Mouse (Mus musculus) forebrain, embryonic 16.5 days (tissue): ENCODE results near the gene L3mbtl4. TPM values are rescaled to one million over a fixed set of nuclear protein-coding genes. Genes with fewer than 3 reads are reported as not detected.
A peak's percentile ranks its signal among the peaks of the same experiment; 100 is the strongest.

Experiments
- ATAC-seq: fragments of 200-750 bp; cut with Nextera tagmentation; 2 replicates; pipeline ENCODE4 v1.8.0; 2017; ENCODE audit warnings: mild to moderate bottlenecking, moderate library complexity
- H3K27ac ChIP-seq: fragments of 300-500 bp; sonication (generic); 2 replicates; pipeline ENCODE4 v1.5.1; 2014; ENCODE audit warnings: low read length, control low read depth
- H3K27me3 ChIP-seq: fragments of 300-500 bp; sonication (generic); replicated peaks from 2 replicates; pipeline ENCODE4 v1.6.1; 2014; ENCODE audit warnings: low read length; ENCODE audit not compliant: control insufficient read depth, insufficient read depth
- H3K36me3 ChIP-seq: fragments of 300-500 bp; sonication (generic); 2 replicates; pipeline ENCODE4 v1.6.1; 2014; ENCODE audit not compliant: control insufficient read depth, insufficient read depth
- H3K4me1 ChIP-seq: fragments of 300-500 bp; sonication (generic); replicated peaks from 2 replicates; pipeline ENCODE4 v1.6.1; 2014; ENCODE audit warnings: low read length; ENCODE audit not compliant: control insufficient read depth, insufficient read depth
- H3K4me2 ChIP-seq: fragments of 300-500 bp; sonication (generic); 2 replicates; pipeline ENCODE4 v1.6.1; 2014; ENCODE audit warnings: mild to moderate bottlenecking, low read length, control low read depth
- H3K4me3 ChIP-seq: fragments of 300-500 bp; sonication (generic); replicated peaks from 2 replicates; pipeline ENCODE4 v1.5.1; 2014; ENCODE audit warnings: mild to moderate bottlenecking, low read length, control low read depth
- H3K9ac ChIP-seq: fragments of 300-500 bp; sonication (generic); replicated peaks from 2 replicates; pipeline ENCODE4 v1.6.1; 2014; ENCODE audit warnings: low read depth, low read length, control low read depth
- H3K9me3 ChIP-seq: fragments of 300-500 bp; sonication (generic); 2 replicates; pipeline ENCODE4 v1.6.1; 2016; ENCODE audit warnings: low read length; ENCODE audit not compliant: control insufficient read depth
- WGBS: fragments of 180-500 bp; shearing (Covaris S2); extraction: QIAGEN DNeasy Blood & Tissue Kit; methylation state at CpG from one replicate; pipeline ENCODE4 v1.1.7; 2014; 5-methylcytosine and 5-hydroxymethylcytosine counted together
- polyA plus RNA-seq: library from polyadenylated mRNA; unstranded; fragments of >200 nt; fragmentation: Nextera tagmentation; extraction: Ambion mirVana; gene quantifications from 2 replicates; pipeline ENCODE4 v1.2.1, GENCODE M21; 2015

The L3mbtl4 gene
- polyA plus RNA-seq, 1 experiment from 2014 or later = 3.5 TPM

- 44% methylated on average over 4 of the region's 4 CpGs for WGBS
- H3K27ac ChIP-seq = no peak overlapping the region
Observed at GRCm38 (mm10) chr17:68591619-68592018, 318.0 kb downstream of the L3mbtl4 start.

GRCm38 (mm10) chr17:68602744-68603143 lies 329.1 kb downstream of the L3mbtl4 start:
- Histone ChIP-seq H3K4me3 (no peak overlapping the region), H3K27ac (no peak overlapping the region), H3K9ac (no peak overlapping the region), H3K4me2 (no peak overlapping the region), H3K27me3 (no peaks in the 10 kb centered on the region), H3K36me3 (no peaks in the 10 kb centered on the region), H3K9me3 (peaks cover 3% of the 10 kb centered on the region; the same call in 1 of the 2 replicates), H3K4me1 (no peaks in the 10 kb centered on the region)
- WGBS = 65% methylated on average over 4 of the region's 4 CpGs
- ATAC-seq = no peak

More at GRCm38 (mm10) chr17:68591619-68592018, 318.0 kb downstream of the L3mbtl4 start:
- Histone ChIP-seq H3K4me1 (0 out of 2 replicates have a peak, but pooled peaks cover 3% of the 10 kb centered on the region), H3K4me3 (no peak overlapping the region), H3K27me3 (no peaks in the 10 kb centered on the region), H3K9ac (no peak overlapping the region), H3K4me2 (no peak overlapping the region), H3K36me3 (no peaks in the 10 kb centered on the region), H3K9me3 (no peaks in the 10 kb centered on the region)
- ATAC-seq = peak; percentile 71

- 55% methylated on average over 6 of the region's 6 CpGs for WGBS
- Histone ChIP-seq H3K27me3 (no peaks in the 10 kb centered on the region), H3K9me3 (no peaks in the 10 kb centered on the region), H3K4me2 (no peak overlapping the region), H3K36me3 (no peaks in the 10 kb centered on the region), H3K4me1 (no peaks in the 10 kb centered on the region), H3K4me3 (no peak overlapping the region), H3K9ac (no peak overlapping the region), H3K27ac (no peak overlapping the region)
- ATAC-seq = no peak
Observed at GRCm38 (mm10) chr17:68607691-68608090, 334.1 kb downstream of the L3mbtl4 start.

GRCm38 (mm10) chr17:68611247-68611646 lies 337.6 kb downstream of the L3mbtl4 start:
- no peaks in the 10 kb centered on the region for H3K27me3 ChIP-seq
- WGBS = 59% methylated on average over 6 of the region's 6 CpGs
- no peak overlapping the region for H3K27ac ChIP-seq
- no peaks in the 10 kb centered on the region for H3K9me3 ChIP-seq
- no peak overlapping the region for H3K4me3 ChIP-seq
- H3K4me1 ChIP-seq = no peaks in the 10 kb centered on the region
- H3K9ac ChIP-seq = no peak overlapping the region
- H3K4me2 ChIP-seq = no peak overlapping the region
- no peaks in the 10 kb centered on the region for H3K36me3 ChIP-seq
- 0 out of 2 replicates have a peak, but pooled peaks have one; percentile 52 for ATAC-seq

GRCm38 (mm10) chr17:68625281-68625680 lies 351.7 kb downstream of the L3mbtl4 start:
- Histone ChIP-seq H3K36me3 (no peaks in the 10 kb centered on the region), H3K4me1 (no peaks in the 10 kb centered on the region), H3K27me3 (no peaks in the 10 kb centered on the region), H3K27ac (no peak overlapping the region), H3K9ac (no peak overlapping the region), H3K4me2 (no peak overlapping the region), H3K9me3 (no peaks in the 10 kb centered on the region), H3K4me3 (no peak overlapping the region)
- no peak for ATAC-seq
- WGBS = 82% methylated on average over 4 of the region's 4 CpGs

GRCm38 (mm10) chr17:68629631-68630426 lies 356.2 kb downstream of the L3mbtl4 start:
- Histone ChIP-seq H3K9me3 (no peaks in the 10 kb centered on the region), H3K27ac (no peak overlapping the region), H3K27me3 (no peaks in the 10 kb centered on the region), H3K36me3 (no peaks in the 10 kb centered on the region), H3K4me1 (no peaks in the 10 kb centered on the region), H3K4me3 (no peak overlapping the region), H3K9ac (no peak overlapping the region), H3K4me2 (no peak overlapping the region)
- WGBS = 70% methylated on average over 7 of the region's 7 CpGs
- no peak for ATAC-seq

- no peaks in the 10 kb centered on the region for H3K36me3 ChIP-seq
- H3K4me2 ChIP-seq = no peak overlapping the region
- no peak overlapping the region for H3K27ac ChIP-seq
- ATAC-seq = no peak
- H3K9me3 ChIP-seq = no peaks in the 10 kb centered on the region
- H3K9ac ChIP-seq = no peak overlapping the region
- H3K27me3 ChIP-seq = no peaks in the 10 kb centered on the region
- no peaks in the 10 kb centered on the region for H3K4me1 ChIP-seq
- 89% methylated on average over 8 of the region's 8 CpGs for WGBS
- H3K4me3 ChIP-seq = no peak overlapping the region
Observed at GRCm38 (mm10) chr17:68631396-68631795, 357.8 kb downstream of the L3mbtl4 start.

GRCm38 (mm10) chr17:68640187-68640586 lies 366.6 kb downstream of the L3mbtl4 start:
- ATAC-seq = no peak
- Histone ChIP-seq H3K4me3 (no peak overlapping the region), H3K36me3 (no peaks in the 10 kb centered on the region), H3K27me3 (no peaks in the 10 kb centered on the region), H3K4me1 (no peaks in the 10 kb centered on the region), H3K9me3 (no peaks in the 10 kb centered on the region), H3K4me2 (no peak overlapping the region), H3K27ac (no peak overlapping the region), H3K9ac (no peak overlapping the region)
- WGBS = 75% methylated on average over 6 of the region's 6 CpGs

GRCm38 (mm10) chr17:68642521-68643088 lies 369.0 kb downstream of the L3mbtl4 start:
- H3K27me3 ChIP-seq = no peaks in the 10 kb centered on the region
- no peak for ATAC-seq
- no peaks in the 10 kb centered on the region for H3K9me3 ChIP-seq
- WGBS = 74% methylated on average over 5 of the region's 5 CpGs
- H3K36me3 ChIP-seq = no peaks in the 10 kb centered on the region
- no peaks in the 10 kb centered on the region for H3K4me1 ChIP-seq
- no peak overlapping the region for H3K27ac ChIP-seq
- no peak overlapping the region for H3K4me2 ChIP-seq
- H3K4me3 ChIP-seq = no peak overlapping the region
- H3K9ac ChIP-seq = no peak overlapping the region
